Mouse (Mus musculus) liver, adult 2 months (tissue): ENCODE measurements at regions not wholly inside any gene's neighbourhood (a gene's known extent, or its start where the extent isn't known, plus 50 kb on each side); places are given as distances from the start of the nearest gene placed in this dataset.
A peak's percentile ranks its signal among the peaks of the same experiment; 100 is the strongest.

Experiments used
- DNase-seq: peaks from one replicate; pipeline ENCODE4 v3.0.0-alpha.2; 2011; ENCODE audit warnings: low read depth, low spot score; ENCODE audit errors: extremely low read depth
- H3K27ac ChIP-seq: fragments of 200-500 bp; replicated peaks from 2 replicates; pipeline ENCODE4 v1.5.1; 2012; ENCODE audit warnings: low read depth, mild to moderate bottlenecking, control low read depth, inconsistent platforms, low read length; ENCODE audit not compliant: insufficient read depth
- H3K27me3 ChIP-seq: fragments of 200-500 bp; 2 replicates; pipeline ENCODE4 v1.6.1; 2012; ENCODE audit warnings: mild to moderate bottlenecking, moderate library complexity, low read length, inconsistent platforms; ENCODE audit not compliant: control insufficient read depth, insufficient read depth
- H3K36me3 ChIP-seq: fragments of 200-500 bp; 2 replicates; pipeline ENCODE4 v1.6.1; 2012; ENCODE audit warnings: low read length, inconsistent platforms; ENCODE audit not compliant: control insufficient read depth, insufficient read depth
- H3K4me1 ChIP-seq: fragments of 200-500 bp; 2 replicates; pipeline ENCODE4 v1.6.1; 2011; ENCODE audit warnings: low read length; ENCODE audit not compliant: control insufficient read depth, insufficient read depth
- H3K4me3 ChIP-seq: fragments of 200-500 bp; 2 replicates; pipeline ENCODE4 v1.5.1; 2011; ENCODE audit warnings: low read depth, mild to moderate bottlenecking, control low read depth, low read length, moderate library complexity; ENCODE audit not compliant: insufficient read depth
- H3K79me2 ChIP-seq: fragments of 200-500 bp; 2 replicates; pipeline ENCODE4 v1.6.1; 2012; ENCODE audit warnings: inconsistent platforms, mild to moderate bottlenecking, low read length, moderate library complexity; ENCODE audit not compliant: control insufficient read depth, insufficient read depth
- H3K9ac ChIP-seq: fragments of 200-500 bp; 2 replicates; pipeline ENCODE4 v1.6.1; 2012; ENCODE audit warnings: low read depth, mild to moderate bottlenecking, control low read depth, inconsistent platforms, low read length
- CTCF ChIP-seq: fragments of 200-500 bp; IDR thresholded peaks from 2 replicates; pipeline ENCODE4 v1.5.1; 2011; ENCODE audit warnings: low read depth, low read length, control low read depth
- POLR2A ChIP-seq: fragments of 200-500 bp; IDR thresholded peaks from 2 replicates; pipeline ENCODE4 v1.6.1; 2011; ENCODE audit warnings: low read length, control low read depth; ENCODE audit not compliant: insufficient read depth; ENCODE audit errors: extremely low read depth
- WGBS: fragments of 180-500 bp; shearing (Covaris S2); methylation state at CpG from one replicate; pipeline ENCODE4 v1.1.7; 2018; 5-methylcytosine and 5-hydroxymethylcytosine counted together

- 52% methylated on average over 15 of the region's 15 CpGs for WGBS
- Histone ChIP-seq H3K27me3 (no peaks in the 10 kb centered on the region), H3K36me3 (no peaks in the 10 kb centered on the region), H3K4me3 (no peak overlapping the region), H3K4me1 (peaks cover 2% of the 10 kb centered on the region; the same call in 1 of the 2 replicates), H3K79me2 (no peaks in the 10 kb centered on the region), H3K9ac (no peak overlapping the region), H3K27ac (no peak overlapping the region)
- no peak for DNase-seq
- TF ChIP-seq CTCF: no peak
- TF ChIP-seq POLR2A: no peak
Measured at GRCm38 (mm10) chr15:36691002-36691652, 316.4 kb downstream of the Zfp706 start.

GRCm38 (mm10) chr15:36689881-36690280 lies 317.7 kb downstream of the Zfp706 start:
- 91% methylated on average over 7 of the region's 7 CpGs for WGBS
- TF ChIP-seq CTCF: no peak
- no peaks in the 10 kb centered on the region for H3K36me3 ChIP-seq
- H3K27ac ChIP-seq: no peak overlapping the region
- no peak for DNase-seq
- H3K27me3 ChIP-seq: no peaks in the 10 kb centered on the region
- no peaks in the 10 kb centered on the region for H3K4me1 ChIP-seq
- H3K4me3 ChIP-seq: no peak overlapping the region
- H3K9ac ChIP-seq: no peak overlapping the region
- no peaks in the 10 kb centered on the region for H3K79me2 ChIP-seq

GRCm38 (mm10) chr15:36689301-36689700 lies 318.3 kb downstream of the Zfp706 start:
- DNase-seq: no peak
- no peaks in the 10 kb centered on the region for H3K27me3 ChIP-seq
- no peak overlapping the region for H3K27ac ChIP-seq
- no peak overlapping the region for H3K4me3 ChIP-seq
- no peak overlapping the region for H3K9ac ChIP-seq
- no peaks in the 10 kb centered on the region for H3K36me3 ChIP-seq
- H3K4me1 ChIP-seq: no peaks in the 10 kb centered on the region
- no peaks in the 10 kb centered on the region for H3K79me2 ChIP-seq
- TF ChIP-seq CTCF (no peak), POLR2A (no peak)
- 85% methylated on average over 3 of the region's 3 CpGs for WGBS

- H3K36me3 ChIP-seq: no peaks in the 10 kb centered on the region
- TF ChIP-seq POLR2A: no peak
- TF ChIP-seq CTCF: no peak
- 9% methylated on average over 17 of the region's 17 CpGs for WGBS
- H3K27me3 ChIP-seq: no peaks in the 10 kb centered on the region
- no peak overlapping the region for H3K9ac ChIP-seq
- peak overlapping the region; percentile 15 for H3K4me3 ChIP-seq
- no peak overlapping the region for H3K27ac ChIP-seq
- H3K79me2 ChIP-seq: no peaks in the 10 kb centered on the region
- H3K4me1 ChIP-seq: no peaks in the 10 kb centered on the region
- no peak for DNase-seq
Measured at GRCm38 (mm10) chr15:36688051-36688754, 319.4 kb downstream of the Zfp706 start.

GRCm38 (mm10) chr15:36684684-36685083 lies 322.9 kb downstream of the Zfp706 start:
- no peaks in the 10 kb centered on the region for H3K4me1 ChIP-seq
- no peaks in the 10 kb centered on the region for H3K36me3 ChIP-seq
- WGBS: 89% methylated on average over 7 of the region's 7 CpGs
- H3K9ac ChIP-seq: no peak overlapping the region
- H3K27me3 ChIP-seq: no peaks in the 10 kb centered on the region
- TF ChIP-seq POLR2A (no peak), CTCF (no peak)
- DNase-seq: no peak
- no peak overlapping the region for H3K4me3 ChIP-seq
- no peak overlapping the region for H3K27ac ChIP-seq
- no peaks in the 10 kb centered on the region for H3K79me2 ChIP-seq

- 70% methylated on average over 6 of the region's 6 CpGs for WGBS
- H3K27ac ChIP-seq: no peak overlapping the region
- no peak overlapping the region for H3K4me3 ChIP-seq
- DNase-seq: no peak
- no peak for TF ChIP-seq POLR2A
- no peak for TF ChIP-seq CTCF
- H3K9ac ChIP-seq: no peak overlapping the region
- H3K79me2 ChIP-seq: no peaks in the 10 kb centered on the region
- no peaks in the 10 kb centered on the region for H3K4me1 ChIP-seq
- no peaks in the 10 kb centered on the region for H3K36me3 ChIP-seq
- no peaks in the 10 kb centered on the region for H3K27me3 ChIP-seq
Measured at GRCm38 (mm10) chr15:36682832-36683231, 324.7 kb downstream of the Zfp706 start.
